Mouse (Mus musculus): ENCODE data around the gene Tbc1d17. TPM values are rescaled to one million over a fixed set of nuclear protein-coding genes. Genes with fewer than 3 reads are reported as not detected.

Gene Tbc1d17
- total RNA-seq, 1 experiment from 2014 or later: 57.7 TPM

DNA sequence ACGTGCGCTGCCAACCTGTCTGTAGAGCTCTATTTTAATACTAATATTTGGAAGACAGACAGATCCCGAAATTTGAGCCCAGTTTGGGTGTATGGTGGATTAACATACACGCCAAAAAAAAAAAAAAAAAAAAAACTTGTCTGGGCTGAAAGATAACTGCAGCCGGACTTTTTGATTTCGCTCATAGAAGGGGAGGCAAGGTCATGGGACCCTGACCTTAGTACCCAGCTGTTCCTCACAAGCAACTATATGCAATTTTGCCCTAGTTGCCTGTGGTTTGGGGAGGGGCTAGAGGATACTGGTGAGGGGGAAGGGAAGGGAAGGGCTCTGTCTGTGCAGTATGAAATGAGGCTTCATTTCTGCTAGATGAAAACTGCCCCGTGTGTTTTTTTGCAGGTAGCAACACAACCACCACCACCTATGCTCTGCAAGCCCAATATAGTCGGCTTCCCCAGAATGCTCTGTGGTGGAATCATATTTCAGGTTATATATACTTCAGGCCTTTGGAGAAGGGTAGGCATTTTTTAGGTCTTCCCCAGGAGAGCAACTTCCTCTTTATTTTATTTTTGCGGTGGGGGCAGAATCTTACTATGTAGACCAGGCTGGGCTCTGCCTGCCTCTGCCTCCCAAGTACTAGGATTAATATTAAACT lies 7.5 kb upstream of the Tbc1d17 start:
- ATAC-seq (replicated peaks; ENCODE audit: insufficient number of reproducible peaks, low FRiP score, low TSS enrichment, poor library complexity, severe bottlenecking): no peak

DNA sequence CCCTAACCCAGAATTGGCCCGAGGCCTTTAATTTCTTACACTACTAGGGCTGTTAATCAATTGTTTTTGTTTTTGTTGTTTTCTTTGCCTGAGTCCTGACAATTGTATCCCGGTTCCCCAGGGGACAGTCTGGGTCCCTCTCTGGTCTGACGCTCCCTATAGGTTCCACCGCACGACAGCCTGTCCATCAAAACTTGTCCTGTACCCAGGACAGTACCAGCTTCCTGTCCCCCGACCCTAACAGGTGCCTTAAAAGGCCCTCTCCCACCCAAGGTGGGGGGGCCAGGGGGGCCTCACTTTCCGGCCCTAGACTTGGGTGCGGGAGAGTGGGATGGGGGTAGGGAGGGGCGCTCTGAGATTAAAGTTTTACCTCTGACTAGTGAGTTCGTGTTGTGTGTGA lies 6.2 kb upstream of the Tbc1d17 start:
- no peak for ATAC-seq (replicated peaks; ENCODE audit: insufficient number of reproducible peaks, low FRiP score, low TSS enrichment, poor library complexity, severe bottlenecking)

DNA sequence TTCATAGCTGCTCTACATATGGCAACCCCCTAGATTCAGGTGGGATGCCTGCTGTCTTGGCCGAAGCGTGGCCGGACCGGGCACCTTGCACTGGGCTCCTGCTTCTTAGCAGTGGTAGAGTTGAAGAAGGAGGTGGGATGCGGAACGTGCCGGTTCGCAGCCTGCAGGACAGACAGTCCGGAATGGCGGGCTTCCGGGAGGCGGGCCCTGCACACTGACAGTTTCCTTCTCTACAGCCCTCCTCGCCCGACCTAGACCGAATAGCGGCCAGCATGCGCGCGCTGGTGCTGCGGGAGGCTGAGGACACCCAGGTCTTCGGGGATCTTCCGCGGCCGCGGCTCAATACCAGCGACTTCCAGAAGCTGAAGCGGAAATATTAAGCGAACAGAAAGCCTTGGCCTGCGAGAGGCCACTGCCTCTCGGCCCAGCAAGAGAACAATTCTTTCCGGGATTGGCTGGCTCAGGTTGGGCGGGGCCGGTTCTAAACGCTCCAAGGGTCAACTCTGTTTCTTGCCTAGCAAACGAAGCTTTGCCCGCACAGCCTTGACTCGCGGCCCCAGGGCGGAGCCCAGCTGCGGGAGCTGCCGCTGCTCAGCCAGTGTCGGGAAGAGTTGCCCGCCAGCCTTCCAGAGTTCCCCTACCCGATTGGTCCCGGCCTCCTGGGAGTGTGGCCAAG lies 5.6 kb upstream of the Tbc1d17 start:
- ATAC-seq (replicated peaks; ENCODE audit: insufficient number of reproducible peaks, low FRiP score, low TSS enrichment, poor library complexity, severe bottlenecking): peak; percentile 29

DNA sequence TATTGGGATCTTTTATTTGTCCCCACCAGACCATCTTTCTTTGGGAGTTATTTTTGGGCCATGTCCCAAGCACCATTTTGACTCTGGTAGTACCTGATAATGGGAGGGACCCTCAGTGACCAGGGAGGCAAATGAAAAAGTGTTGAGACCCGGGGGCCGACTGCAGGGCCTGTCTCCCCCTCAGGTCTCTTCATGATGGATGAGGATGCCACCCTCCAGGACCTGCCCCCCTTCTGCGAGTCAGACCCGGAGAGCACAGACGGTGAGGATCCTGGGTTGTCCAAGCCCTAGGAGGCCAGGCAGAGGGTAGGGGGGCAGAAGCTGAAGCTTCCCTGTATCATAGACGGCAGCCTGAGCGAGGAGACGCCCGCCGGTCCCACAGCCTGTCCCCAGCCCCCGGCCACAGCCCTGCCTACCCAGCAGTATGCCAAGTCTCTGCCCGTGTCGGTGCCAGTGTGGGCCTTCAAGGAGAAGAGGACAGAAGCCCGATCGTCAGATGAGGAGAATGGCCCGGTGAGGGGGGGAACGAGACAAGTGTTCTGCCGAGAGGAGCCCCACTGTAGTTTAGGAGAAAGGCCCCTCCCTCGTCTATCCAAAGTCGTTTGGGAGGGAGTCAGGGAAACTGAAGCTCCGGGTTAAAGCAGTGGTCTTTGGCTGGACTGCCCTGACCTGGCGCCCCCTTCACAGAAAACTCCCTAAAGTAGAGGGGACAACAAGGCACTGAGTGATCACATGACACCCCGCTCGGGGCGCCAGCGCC lies 4.9 kb upstream of the Tbc1d17 start:
- ATAC-seq (replicated peaks; ENCODE audit: insufficient number of reproducible peaks, low FRiP score, low TSS enrichment, poor library complexity, severe bottlenecking): no peak

DNA sequence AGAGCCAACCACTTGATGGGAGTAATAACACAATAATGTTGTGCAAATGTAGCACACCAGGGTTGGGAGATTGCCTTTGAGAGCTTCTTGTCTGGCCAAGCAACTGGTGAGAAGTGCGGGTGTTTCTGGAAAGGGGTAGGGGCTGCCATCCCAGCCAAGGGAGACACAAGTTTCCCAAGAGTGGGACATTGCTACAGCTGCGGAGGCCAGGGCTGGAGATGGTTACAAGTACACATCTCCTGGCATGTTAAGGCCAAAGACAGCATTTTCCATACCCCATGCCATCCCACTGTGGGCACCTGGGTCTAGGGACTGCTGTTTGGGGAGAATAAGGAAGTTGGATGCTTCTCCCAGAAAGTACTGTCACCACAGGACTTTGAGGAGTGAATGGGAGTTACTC lies 4.2 kb upstream of the Tbc1d17 start:
- no peak for ATAC-seq (replicated peaks; ENCODE audit: insufficient number of reproducible peaks, low FRiP score, low TSS enrichment, poor library complexity, severe bottlenecking)

DNA sequence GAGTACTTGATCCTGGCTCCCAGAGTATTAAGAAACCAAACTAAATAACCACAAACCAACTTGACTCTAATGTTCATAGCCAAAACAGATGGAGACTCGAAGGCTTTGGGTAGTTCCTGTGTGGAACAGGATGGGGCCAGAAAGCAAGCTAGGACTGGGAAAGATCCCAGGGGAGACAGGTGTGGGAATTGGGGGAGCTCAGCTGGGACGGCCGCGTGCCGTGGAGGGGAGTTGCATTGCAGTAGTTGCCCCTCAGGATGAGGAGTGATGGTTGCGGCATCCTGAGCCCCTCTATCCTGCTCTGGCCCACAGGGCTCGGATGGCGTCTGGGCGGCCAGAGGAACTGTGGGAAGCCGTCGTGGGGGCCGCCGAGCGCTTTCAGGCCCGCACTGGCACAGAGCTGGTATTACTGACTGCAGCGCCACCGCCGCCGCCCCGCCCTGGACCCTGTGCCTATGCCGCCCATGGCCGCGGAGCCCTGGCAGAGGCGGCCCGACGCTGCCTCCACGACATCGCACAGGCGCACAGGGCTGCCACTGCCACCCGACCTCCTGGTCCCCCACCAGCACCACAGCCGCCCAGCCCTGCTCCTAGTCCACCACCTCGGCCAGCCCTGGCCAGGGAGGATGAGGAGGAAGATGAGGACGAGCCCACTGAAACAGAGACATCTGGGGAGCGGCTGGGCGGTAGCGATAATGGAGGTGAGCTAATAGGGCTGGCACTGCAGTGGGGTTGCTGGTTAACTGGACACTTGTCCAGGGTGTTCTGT lies 3.6 kb upstream of the Tbc1d17 start:
- ATAC-seq (replicated peaks; ENCODE audit: insufficient number of reproducible peaks, low FRiP score, low TSS enrichment, poor library complexity, severe bottlenecking): no peak

DNA sequence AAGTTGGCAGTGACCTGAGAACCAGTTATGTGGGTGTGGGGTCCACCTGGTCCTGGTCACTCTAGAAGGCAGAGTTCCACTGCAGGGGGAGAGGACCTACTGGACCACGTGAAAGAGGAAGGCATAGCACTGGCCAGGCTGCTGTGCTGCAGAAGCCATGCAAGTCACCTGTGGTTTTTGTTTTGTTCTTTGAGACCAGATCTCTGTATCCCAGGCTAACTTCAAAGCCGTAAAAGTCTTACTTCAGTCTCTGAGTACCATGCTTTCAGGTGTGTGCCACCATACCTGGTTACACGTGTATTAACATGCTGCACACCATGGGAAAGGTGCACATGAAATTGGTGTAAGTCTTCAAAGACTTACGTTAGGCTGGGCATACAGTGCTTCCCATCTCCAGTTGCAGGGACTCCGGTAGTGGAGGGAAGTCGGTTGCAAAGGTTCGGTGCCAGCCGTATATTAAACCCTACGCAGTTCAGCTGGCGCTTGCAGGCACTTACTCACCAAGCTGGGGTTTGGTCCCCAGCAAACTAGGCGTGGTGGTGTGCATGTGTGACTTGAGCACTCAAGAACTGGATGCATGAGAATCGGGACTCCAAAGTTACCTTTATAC lies 2.9 kb upstream of the Tbc1d17 start:
- no peak for ATAC-seq (replicated peaks; ENCODE audit: insufficient number of reproducible peaks, low FRiP score, low TSS enrichment, poor library complexity, severe bottlenecking)

DNA sequence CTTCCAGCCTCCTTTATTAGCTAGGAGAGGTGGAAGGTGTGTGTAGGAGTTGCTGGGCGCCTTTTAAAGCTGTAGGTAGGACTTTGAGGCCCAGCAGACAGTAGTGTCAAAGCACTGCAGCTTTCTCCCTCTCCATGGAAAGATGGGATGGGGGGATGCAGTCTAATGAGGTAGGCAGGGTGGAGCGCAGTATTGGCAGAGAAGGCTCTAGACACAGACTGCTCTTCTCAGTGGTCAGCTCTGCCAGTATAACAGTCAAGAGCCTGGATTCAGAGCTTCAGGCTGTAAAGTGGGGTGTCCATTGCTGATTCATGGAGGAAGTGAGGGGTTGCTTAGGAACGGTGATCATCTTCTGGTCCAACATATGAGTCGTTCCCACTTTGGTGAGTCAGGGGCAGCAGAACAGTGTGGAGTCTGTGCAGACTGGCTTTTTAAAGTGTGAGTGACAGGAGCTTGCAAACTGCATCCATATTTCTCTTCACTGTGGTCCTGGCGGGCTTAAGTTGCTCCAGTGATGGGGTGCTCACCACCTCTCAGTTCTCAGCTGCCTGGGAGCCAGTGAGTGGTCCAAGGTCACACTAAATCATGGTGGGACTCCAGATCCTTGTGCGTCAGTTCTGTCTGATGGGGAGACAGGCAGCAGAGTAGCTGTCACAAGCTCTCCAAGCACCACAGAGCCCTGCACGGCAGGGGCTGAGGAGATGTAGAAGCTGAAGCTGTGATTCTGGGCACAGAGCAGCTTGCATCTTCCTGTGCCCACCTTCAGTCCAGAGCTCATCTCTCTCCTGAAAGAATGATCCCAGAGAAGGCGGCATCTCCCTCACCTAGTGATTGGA lies 2.1 kb upstream of the Tbc1d17 start:
- no peak for ATAC-seq (replicated peaks; ENCODE audit: insufficient number of reproducible peaks, low FRiP score, low TSS enrichment, poor library complexity, severe bottlenecking)

DNA sequence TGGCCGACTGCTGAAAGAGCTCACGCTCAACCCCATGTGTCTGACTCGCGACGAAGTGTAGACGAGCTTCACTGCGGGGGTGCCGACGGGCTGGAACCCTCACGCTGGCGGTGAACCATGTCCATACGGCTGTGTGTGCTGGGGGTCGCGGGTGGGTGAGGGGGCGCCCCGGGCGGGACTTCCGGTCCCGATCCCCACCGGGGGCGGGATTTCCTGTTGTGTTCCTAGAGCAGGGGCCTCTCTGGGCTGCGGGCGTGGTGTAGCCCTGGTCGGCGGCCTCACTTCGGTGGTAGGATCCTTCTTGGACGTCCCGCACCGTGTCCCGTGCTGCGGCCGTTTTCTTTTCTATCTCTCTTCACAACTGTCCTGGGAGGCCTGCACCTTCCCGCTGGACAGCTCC lies 1.3 kb upstream of the Tbc1d17 start:
- no peak for ATAC-seq (replicated peaks; ENCODE audit: insufficient number of reproducible peaks, low FRiP score, low TSS enrichment, poor library complexity, severe bottlenecking)

DNA sequence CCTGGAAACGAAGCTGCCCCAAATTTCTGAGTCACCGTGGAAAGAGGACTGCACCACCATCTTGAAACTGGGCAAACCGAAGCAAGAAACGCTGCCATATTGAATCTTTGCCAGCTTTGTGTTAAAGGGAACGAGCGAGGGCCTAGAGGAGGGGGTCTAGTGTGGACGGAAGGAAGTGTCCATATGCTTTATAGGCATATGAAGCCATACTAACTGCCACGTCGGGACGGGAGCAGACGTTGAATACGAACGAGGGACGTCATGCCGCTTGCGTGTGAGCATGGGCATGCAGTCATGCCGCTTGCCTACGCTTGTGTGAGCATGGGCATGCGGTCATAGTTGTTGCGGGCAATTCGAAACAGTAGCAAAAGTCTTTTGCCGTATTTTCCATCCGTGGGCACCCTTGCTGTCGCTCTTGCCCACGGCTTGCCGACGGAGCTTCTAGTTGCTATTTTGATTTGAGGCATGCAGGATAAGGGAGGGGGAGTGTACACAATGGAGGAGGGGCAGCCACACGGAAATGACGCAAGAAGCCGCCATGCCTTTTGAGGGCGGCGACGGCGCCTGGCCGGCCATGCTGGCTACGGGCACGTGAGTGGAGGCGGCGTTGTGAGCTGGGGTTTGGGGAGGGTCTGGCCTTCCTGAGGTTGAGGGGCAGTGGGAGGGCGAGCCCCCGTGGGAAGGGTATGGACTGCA lies 685 bp upstream of the Tbc1d17 start:
- ATAC-seq (replicated peaks; ENCODE audit: insufficient number of reproducible peaks, low FRiP score, low TSS enrichment, poor library complexity, severe bottlenecking): peak; percentile 25

DNA sequence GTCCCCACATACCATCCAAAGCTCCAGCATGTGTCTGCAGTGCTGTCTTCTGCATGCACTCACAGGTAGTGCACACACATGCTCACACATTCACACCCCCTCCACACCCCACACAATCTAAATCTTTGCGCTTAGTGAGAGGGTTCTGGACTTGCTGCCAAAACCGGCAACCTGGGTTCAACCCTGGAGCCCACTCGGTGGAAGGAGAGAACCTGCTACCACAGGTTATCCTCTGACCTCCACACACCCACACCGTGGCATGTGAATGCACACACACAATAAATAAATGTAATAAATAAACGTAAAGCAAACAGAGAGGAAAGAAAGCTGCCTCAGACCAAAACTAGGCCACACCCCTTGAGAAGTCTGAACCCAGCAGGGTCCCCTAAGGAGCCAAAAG lies 1.1 kb downstream of the Tbc1d17 start:
- ATAC-seq (replicated peaks; ENCODE audit: insufficient number of reproducible peaks, low FRiP score, low TSS enrichment, poor library complexity, severe bottlenecking): no peak

DNA sequence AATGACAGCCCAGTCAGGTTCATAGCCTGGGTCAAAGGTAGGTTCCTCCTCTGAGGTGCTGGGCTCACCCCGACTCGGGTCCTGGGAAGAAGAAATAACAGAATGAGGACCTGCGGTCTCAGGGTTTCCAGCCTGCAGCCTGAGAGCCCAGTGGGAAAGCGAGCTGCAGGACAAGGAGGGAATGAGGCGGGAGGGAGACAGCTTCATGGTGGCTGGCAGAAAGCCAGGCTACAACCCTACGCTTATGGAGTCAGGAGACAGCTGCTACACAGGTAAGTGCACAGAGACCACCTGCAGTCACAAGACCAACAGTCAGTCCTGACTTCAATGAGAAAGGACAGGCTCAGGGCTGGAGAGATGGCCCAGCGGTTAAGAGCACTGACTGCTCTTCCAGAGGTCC lies 2.1 kb downstream of the Tbc1d17 start:
- ATAC-seq (replicated peaks; ENCODE audit: insufficient number of reproducible peaks, low FRiP score, low TSS enrichment, poor library complexity, severe bottlenecking): no peak

DNA sequence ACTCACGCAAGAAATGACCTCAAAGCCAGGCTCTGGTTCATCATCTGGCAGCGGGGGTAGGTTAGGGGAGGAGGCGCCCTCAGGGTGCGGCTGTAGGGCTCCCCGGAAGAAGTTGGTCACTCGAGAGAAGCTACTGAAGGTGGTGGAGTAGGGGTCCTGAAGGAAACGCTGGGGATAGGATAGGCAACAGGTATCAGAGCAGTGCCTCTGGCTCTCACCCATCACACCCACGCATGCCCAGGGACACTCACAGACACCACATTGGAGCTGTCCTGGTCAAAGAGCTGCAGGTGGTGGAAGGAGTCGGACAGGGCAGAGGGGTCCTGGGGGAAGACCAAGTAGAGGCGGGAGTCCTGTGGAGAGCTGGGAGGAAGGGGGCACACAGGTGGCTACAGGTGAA lies 3.9 kb downstream of the Tbc1d17 start:
- ATAC-seq (replicated peaks; ENCODE audit: insufficient number of reproducible peaks, low FRiP score, low TSS enrichment, poor library complexity, severe bottlenecking): no peak

DNA sequence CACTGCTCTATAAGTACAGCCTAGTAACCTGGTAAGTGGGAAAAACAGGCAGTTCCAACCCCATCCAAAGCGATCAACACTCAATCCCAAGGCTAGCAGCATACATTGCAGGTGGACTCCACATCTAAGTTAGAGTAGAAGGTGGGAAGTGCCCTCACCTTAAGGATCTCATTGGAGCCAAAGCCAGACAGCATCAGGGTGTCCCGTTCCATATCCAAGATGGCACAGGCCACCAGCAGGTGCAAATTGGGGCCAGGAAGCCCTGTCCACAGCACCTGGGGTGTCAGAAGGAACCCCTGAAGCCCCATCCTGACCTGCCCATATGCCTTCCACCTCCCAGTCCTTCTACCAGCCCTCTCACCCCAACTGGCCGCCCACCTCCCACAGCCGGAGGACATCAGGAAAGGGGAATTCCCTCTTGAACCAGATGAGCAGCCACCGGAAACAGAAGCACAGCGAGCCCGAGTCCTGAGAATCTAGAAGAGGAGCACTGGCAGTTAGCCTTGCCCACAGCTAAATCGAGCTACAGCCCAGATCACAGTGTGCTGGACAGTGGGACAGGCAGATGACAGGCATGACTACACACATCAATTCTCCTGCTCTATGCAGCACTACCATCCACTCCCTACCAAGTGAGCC lies 6.9 kb downstream of the Tbc1d17 start:
- ATAC-seq (replicated peaks; ENCODE audit: insufficient number of reproducible peaks, low FRiP score, low TSS enrichment, poor library complexity, severe bottlenecking): no peak

DNA sequence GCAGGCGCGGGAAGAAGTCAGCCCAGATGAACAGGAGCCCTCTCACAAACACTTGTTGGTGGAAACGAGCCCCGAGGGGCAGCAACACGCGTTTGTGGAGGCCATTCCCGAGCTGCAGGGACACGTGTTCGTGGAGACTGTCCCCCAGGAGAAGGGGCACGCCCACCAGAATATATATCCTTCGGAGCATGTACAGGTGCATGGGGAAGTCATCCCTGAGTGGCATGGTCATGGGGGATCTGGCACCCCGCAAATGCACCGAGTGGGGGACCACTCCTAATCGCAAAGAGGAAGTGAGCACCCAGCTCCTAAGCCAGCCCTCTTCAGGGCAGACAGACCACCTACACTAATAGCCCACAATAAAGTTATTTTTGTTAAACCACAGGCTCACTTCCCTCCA lies 8.5 kb downstream of the Tbc1d17 start:
- ATAC-seq (replicated peaks; ENCODE audit: insufficient number of reproducible peaks, low FRiP score, low TSS enrichment, poor library complexity, severe bottlenecking): no peak

DNA sequence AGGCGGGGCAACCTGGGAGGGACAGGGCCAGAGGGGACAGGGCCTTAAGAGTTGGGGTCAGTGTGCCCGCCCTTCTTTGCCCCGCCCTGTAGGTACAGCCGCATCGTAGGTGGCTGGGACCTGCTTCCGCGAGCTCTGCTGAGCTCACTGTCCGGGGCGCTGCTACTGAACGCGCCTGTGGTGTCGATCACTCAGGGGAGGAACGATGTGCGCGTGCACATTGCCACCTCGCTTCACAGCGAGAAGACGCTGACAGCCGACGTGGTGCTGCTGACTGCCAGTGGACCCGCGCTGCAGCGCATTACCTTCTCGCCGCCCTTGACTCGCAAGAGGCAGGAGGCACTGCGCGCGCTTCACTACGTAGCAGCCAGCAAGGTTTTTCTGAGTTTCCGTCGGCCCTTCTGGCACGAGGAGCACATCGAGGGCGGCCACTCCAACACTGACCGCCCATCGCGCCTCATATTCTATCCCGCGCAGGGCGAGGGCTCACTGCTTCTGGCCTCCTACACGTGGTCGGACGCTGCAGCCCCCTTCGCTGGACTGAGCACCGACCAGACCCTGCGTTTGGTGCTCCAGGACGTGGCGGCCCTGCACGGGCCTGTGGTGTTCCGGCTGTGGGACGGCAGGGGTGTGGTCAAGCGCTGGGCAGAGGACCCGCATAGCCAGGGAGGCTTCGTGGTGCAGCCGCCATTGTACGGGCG lies 9.2 kb downstream of the Tbc1d17 start:
- ATAC-seq (replicated peaks; ENCODE audit: insufficient number of reproducible peaks, low FRiP score, low TSS enrichment, poor library complexity, severe bottlenecking): 0 out of 2 replicates have a peak, but pooled peaks have one; percentile 20

DNA sequence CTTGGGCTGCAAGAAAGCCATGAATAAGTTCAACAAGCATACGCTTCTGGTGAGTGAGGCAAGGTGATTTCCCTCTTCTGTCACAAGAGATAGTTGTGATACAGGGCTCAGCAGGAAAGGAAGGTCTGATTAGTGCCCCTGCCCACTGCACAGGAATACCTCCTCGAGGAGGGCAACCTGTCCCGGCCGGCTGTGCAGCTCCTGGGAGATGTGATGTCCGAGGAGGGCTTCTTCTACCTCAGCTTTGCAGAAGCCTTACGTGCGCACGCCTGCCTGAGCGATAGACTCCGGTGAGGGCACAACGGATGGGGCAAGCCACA lies 9.7 kb downstream of the Tbc1d17 start:
- 0 out of 2 replicates have a peak, but pooled peaks have one; percentile 3 for ATAC-seq (replicated peaks; ENCODE audit: insufficient number of reproducible peaks, low FRiP score, low TSS enrichment, poor library complexity, severe bottlenecking)
